Mouse (Mus musculus): ENCODE data around the gene Tesk2. TPM values are rescaled to one million over a fixed set of nuclear protein-coding genes. Genes with fewer than 3 reads are reported as not detected.

The Tesk2 gene
- polyA plus RNA-seq, 1 experiment: 3.1 TPM

- H3K27me3 ChIP-seq (ENCODE audit: control insufficient read depth, insufficient read depth, low read length): no peaks in the 10 kb centered on the region
- H3K4me1 ChIP-seq (ENCODE audit: control insufficient read depth, insufficient read depth, insufficient read length): no peaks in the 10 kb centered on the region
- H3K4me3 ChIP-seq (ENCODE audit: extremely low read depth, insufficient read depth, insufficient read length): no peak overlapping the region
- no peak for DNase-seq (ENCODE audit: low read depth in 1 of 2, low spot score in 2 of 2)
- H3K36me3 ChIP-seq (ENCODE audit: control insufficient read depth, insufficient read depth, low read length): no peaks in the 10 kb centered on the region
- TF ChIP-seq CTCF (IDR thresholded peaks at IDR 0.05; ENCODE audit: extremely low read depth, insufficient read depth, insufficient read length, insufficient replicate concordance): no peak
- no peak for TF ChIP-seq POLR2A (IDR thresholded peaks at IDR 0.05; ENCODE audit: low read depth, low read length)
- WGBS: 89% methylated on average over 8 of the region's 8 CpGs
- no peak overlapping the region for H3K27ac ChIP-seq (ENCODE audit: insufficient read depth, low read length)
These were observed 61.4 kb downstream of the Tesk2 start for GRCm38 (mm10) chr4:116782171-116782570.

DNA sequence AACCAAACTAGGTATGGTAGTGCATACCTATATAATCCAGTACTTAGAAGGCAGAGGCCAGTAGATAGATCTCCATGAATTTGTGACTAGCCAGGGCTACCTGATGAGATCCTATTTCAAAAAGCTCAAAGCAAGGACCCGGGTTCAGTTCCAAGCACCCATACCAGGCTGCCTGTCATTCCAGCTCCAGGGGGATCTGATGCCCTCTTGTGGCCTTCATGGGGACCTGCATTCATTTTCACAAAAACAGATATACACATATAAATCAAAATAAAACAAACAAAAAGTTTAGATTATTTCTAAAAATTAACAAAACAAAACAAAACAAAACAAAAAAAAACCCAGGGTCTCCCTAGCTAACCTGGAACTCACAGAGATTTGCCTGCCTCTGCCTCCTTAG is 65.8 kb downstream of the Tesk2 start:
- TF ChIP-seq POLR2A (IDR thresholded peaks at IDR 0.05; ENCODE audit: low read depth, low read length) (no peak), CTCF (IDR thresholded peaks at IDR 0.05; ENCODE audit: extremely low read depth, insufficient read depth, insufficient read length, insufficient replicate concordance) (no peak)
- WGBS: 95% methylated on average over 1 of the region's 1 CpGs
- Histone ChIP-seq H3K4me1 (ENCODE audit: control insufficient read depth, insufficient read depth, insufficient read length) (no peaks in the 10 kb centered on the region), H3K4me3 (ENCODE audit: extremely low read depth, insufficient read depth, insufficient read length) (no peak overlapping the region), H3K27ac (ENCODE audit: insufficient read depth, low read length) (no peak overlapping the region), H3K36me3 (ENCODE audit: control insufficient read depth, insufficient read depth, low read length) (no peaks in the 10 kb centered on the region), H3K27me3 (ENCODE audit: control insufficient read depth, insufficient read depth, low read length) (no peaks in the 10 kb centered on the region)
- DNase-seq (ENCODE audit: low read depth in 1 of 2, low spot score in 2 of 2): no peak

DNA sequence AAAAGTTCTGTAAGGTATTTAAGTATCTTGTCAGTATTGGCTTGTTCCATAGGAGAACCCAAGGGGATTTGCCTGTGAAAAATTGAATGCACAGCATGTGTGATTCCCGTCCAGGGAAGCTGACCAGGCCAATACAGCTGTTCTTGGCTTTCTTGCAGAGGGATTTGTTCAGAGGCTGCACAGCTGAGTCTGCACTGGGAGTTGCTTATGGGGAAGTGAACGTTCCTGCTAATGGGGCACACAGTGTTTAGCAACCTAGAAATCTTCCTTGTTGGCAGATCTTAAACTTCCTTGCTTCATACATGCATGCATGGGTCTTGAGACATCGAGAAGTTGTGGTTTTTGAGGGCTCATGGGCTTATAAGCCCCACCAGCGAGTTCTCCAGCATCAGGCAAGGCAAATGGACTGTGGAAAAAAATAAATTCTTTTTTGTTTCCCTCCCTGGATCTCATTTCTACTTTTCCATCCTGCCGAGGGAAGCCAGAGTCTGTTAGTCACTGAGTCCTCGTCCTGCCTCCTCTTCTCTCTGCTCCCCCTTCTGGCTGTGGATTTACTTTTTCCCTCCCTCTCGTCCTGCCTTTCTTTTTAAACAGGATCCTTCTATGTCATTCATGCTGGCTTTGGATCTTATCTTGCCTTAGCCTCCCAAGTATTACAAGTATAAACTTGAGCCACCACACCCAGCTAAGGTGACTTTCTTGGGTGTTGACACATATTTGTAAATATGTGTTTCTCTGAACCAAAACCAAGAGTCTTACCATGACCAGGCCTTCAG is 67.4 kb downstream of the Tesk2 start:
- TF ChIP-seq POLR2A (IDR thresholded peaks at IDR 0.05; ENCODE audit: low read depth, low read length) (no peak), CTCF (IDR thresholded peaks at IDR 0.05; ENCODE audit: extremely low read depth, insufficient read depth, insufficient read length, insufficient replicate concordance) (no peak)
- no peaks in the 10 kb centered on the region for H3K27me3 ChIP-seq (ENCODE audit: control insufficient read depth, insufficient read depth, low read length)
- no peak for DNase-seq (ENCODE audit: low read depth in 1 of 2, low spot score in 2 of 2)
- H3K36me3 ChIP-seq (ENCODE audit: control insufficient read depth, insufficient read depth, low read length): peaks cover 3% of the 10 kb centered on the region; the same call in 1 of the 2 replicates
- WGBS: 28% methylated on average over 7 of the region's 7 CpGs
- no peaks in the 10 kb centered on the region for H3K4me1 ChIP-seq (ENCODE audit: control insufficient read depth, insufficient read depth, insufficient read length)
- H3K4me3 ChIP-seq (ENCODE audit: extremely low read depth, insufficient read depth, insufficient read length): no peak overlapping the region
- no peak overlapping the region for H3K27ac ChIP-seq (ENCODE audit: insufficient read depth, low read length)

- 17% methylated on average over 3 of the region's 3 CpGs for WGBS
- TF ChIP-seq POLR2A (IDR thresholded peaks at IDR 0.05; ENCODE audit: low read depth, low read length) (no peak), CTCF (IDR thresholded peaks at IDR 0.05; ENCODE audit: extremely low read depth, insufficient read depth, insufficient read length, insufficient replicate concordance) (peak; percentile 38; the same call in 1 of the 2 replicates)
These were observed 68.2 kb downstream of the Tesk2 start for GRCm38 (mm10) chr4:116788956-116789355.

DNA sequence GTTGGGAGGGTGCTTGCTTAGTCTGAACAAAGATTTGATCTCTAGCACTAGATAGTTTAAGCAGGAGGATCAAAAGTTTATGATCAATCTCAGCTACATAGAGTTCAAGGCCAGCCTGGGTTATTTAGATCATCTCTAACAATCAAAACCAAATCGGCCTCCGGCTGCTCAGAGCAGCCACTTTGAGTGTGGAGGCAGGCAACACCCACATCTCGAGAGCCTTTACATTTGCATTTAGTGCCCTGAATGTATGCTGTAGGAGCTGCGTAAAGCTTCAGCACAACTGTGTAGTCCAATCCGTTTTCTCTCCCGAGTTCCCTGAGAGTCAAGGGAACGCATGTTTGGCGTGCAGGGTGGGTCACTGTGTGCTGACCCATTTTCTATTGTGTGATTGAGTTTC is 71.7 kb downstream of the Tesk2 start:
- TF ChIP-seq POLR2A (IDR thresholded peaks at IDR 0.05; ENCODE audit: low read depth, low read length) (no peak), CTCF (IDR thresholded peaks at IDR 0.05; ENCODE audit: extremely low read depth, insufficient read depth, insufficient read length, insufficient replicate concordance) (no peak)
- Histone ChIP-seq H3K4me1 (ENCODE audit: control insufficient read depth, insufficient read depth, insufficient read length) (no peaks in the 10 kb centered on the region), H3K27me3 (ENCODE audit: control insufficient read depth, insufficient read depth, low read length) (no peaks in the 10 kb centered on the region), H3K27ac (ENCODE audit: insufficient read depth, low read length) (no peak overlapping the region), H3K36me3 (ENCODE audit: control insufficient read depth, insufficient read depth, low read length) (peaks cover 3% of the 10 kb centered on the region; the same call in 1 of the 2 replicates), H3K4me3 (ENCODE audit: extremely low read depth, insufficient read depth, insufficient read length) (no peak overlapping the region)
- no peak for DNase-seq (ENCODE audit: low read depth in 1 of 2, low spot score in 2 of 2)
- WGBS: 90% methylated on average over 8 of the region's 8 CpGs

More at GRCm38 (mm10) chr4:116788956-116789355, 68.2 kb downstream of the Tesk2 start:
- Histone ChIP-seq H3K4me1 (ENCODE audit: control insufficient read depth, insufficient read depth, insufficient read length) (no peaks in the 10 kb centered on the region), H3K36me3 (ENCODE audit: control insufficient read depth, insufficient read depth, low read length) (peaks cover 3% of the 10 kb centered on the region; the same call in 1 of the 2 replicates), H3K27me3 (ENCODE audit: control insufficient read depth, insufficient read depth, low read length) (no peaks in the 10 kb centered on the region), H3K4me3 (ENCODE audit: extremely low read depth, insufficient read depth, insufficient read length) (no peak overlapping the region), H3K27ac (ENCODE audit: insufficient read depth, low read length) (no peak overlapping the region)
- DNase-seq (ENCODE audit: low read depth in 1 of 2, low spot score in 2 of 2): peak; percentile 62 to 73

GRCm38 (mm10) chr4:116794273-116794672 is 73.5 kb downstream of the Tesk2 start:
- no peak for DNase-seq (ENCODE audit: low read depth in 1 of 2, low spot score in 2 of 2)
- Histone ChIP-seq H3K27ac (ENCODE audit: insufficient read depth, low read length) (no peak overlapping the region), H3K4me3 (ENCODE audit: extremely low read depth, insufficient read depth, insufficient read length) (no peak overlapping the region), H3K36me3 (ENCODE audit: control insufficient read depth, insufficient read depth, low read length) (peaks cover 3% of the 10 kb centered on the region; the same call in 1 of the 2 replicates), H3K4me1 (ENCODE audit: control insufficient read depth, insufficient read depth, insufficient read length) (no peaks in the 10 kb centered on the region), H3K27me3 (ENCODE audit: control insufficient read depth, insufficient read depth, low read length) (no peaks in the 10 kb centered on the region)
- WGBS: 75% methylated on average over 2 of the region's 2 CpGs
- TF ChIP-seq CTCF (IDR thresholded peaks at IDR 0.05; ENCODE audit: extremely low read depth, insufficient read depth, insufficient read length, insufficient replicate concordance) (no peak), POLR2A (IDR thresholded peaks at IDR 0.05; ENCODE audit: low read depth, low read length) (no peak)

All from spleen, adult 2 months (tissue).